In genomic region chr6:134183592-134184342, GRCm38 (mm10) we compare ENCODE assay signal across 16 mouse cellular contexts.
DNase-seq lines count a peak whose midpoint lies in the region; ATAC-seq and TF ChIP-seq lines count a peak whose summit lies in the region.
"Had no signal": no experiment of that assay in that cellular context is flagged by ENCODE, and none has a peak within 500 bp of the region (broad histone marks: within the 10 kb centered on the region; RNA-seq: fewer than 3 reads in every experiment).

No protein-coding gene starts in this region.

- WGBS in intestine, embryonic 16.5 days, result 71% methylated on average over 11 of the region's 11 CpGs
- 70% methylated on average over 11 of the region's 11 CpGs for WGBS in intestine, embryonic 15.5 days
- WGBS in lung, postnatal 0 days, result 58% methylated on average over 11 of the region's 11 CpGs
- 63% methylated on average over 11 of the region's 11 CpGs for WGBS in stomach, postnatal 0 days

- peak overlapping the region; percentile 48; the same call in 1 of the 2 replicates for H3K27ac ChIP-seq in gastrocnemius, adult 2 months
- H3K27ac ChIP-seq in intestine, embryonic 16.5 days (ENCODE audit: low read length), result no peak overlapping the region
- no peak overlapping the region for H3K27ac ChIP-seq in intestine, embryonic 15.5 days
- H3K27ac ChIP-seq in lung, postnatal 0 days (ENCODE audit: low read length), result no peak overlapping the region
- no peak overlapping the region for H3K27ac ChIP-seq in stomach, postnatal 0 days (replicated peaks)
- H3K27ac ChIP-seq: forebrain, embryonic 13.5 days; hindbrain, embryonic 12.5 days; liver, embryonic 13.5 days; midbrain, embryonic 10.5 days had no signal

- H3K27me3 ChIP-seq in intestine, embryonic 16.5 days (replicated peaks; ENCODE audit: control insufficient read depth, insufficient read depth, low read length), result no peaks in the 10 kb centered on the region
- H3K27me3 ChIP-seq in intestine, embryonic 15.5 days (replicated peaks), result no peaks in the 10 kb centered on the region
- no peaks in the 10 kb centered on the region for H3K27me3 ChIP-seq in lung, postnatal 0 days (replicated peaks; ENCODE audit: insufficient read depth, low read length)
- H3K27me3 ChIP-seq in stomach, postnatal 0 days (ENCODE audit: control insufficient read depth, insufficient read depth, low read length), result no peaks in the 10 kb centered on the region
- H3K27me3 ChIP-seq: forebrain, embryonic 13.5 days; hindbrain, embryonic 12.5 days; liver, embryonic 13.5 days had no signal

- 0 out of 2 replicates have a peak, but pooled peaks have one; percentile 32 for ATAC-seq in intestine, embryonic 16.5 days
- no peak for ATAC-seq in intestine, embryonic 15.5 days
- ATAC-seq in lung, postnatal 0 days, result no peak
- ATAC-seq in stomach, postnatal 0 days (ENCODE audit: low FRiP score, low TSS enrichment), result no peak
- ATAC-seq: forebrain, embryonic 13.5 days had no signal

- H3K4me2 ChIP-seq in intestine, embryonic 16.5 days (ENCODE audit: low read depth, low read length), result no peak overlapping the region
- H3K4me2 ChIP-seq in intestine, embryonic 15.5 days (replicated peaks), result no peak overlapping the region
- H3K4me2 ChIP-seq in lung, postnatal 0 days (replicated peaks; ENCODE audit: low read depth, low read length), result no peak overlapping the region
- H3K4me2 ChIP-seq in stomach, postnatal 0 days (replicated peaks; ENCODE audit: low read depth), result no peak overlapping the region
- H3K4me2 ChIP-seq: forebrain, embryonic 13.5 days; hindbrain, embryonic 12.5 days; liver, embryonic 13.5 days had no signal

- H3K4me1 ChIP-seq in intestine, embryonic 16.5 days (ENCODE audit: control insufficient read depth, insufficient read depth, low read length), result peaks cover 23% of the 10 kb centered on the region
- H3K4me1 ChIP-seq in intestine, embryonic 15.5 days (replicated peaks), result peaks cover 18% of the 10 kb centered on the region
- H3K4me1 ChIP-seq in lung, postnatal 0 days (ENCODE audit: insufficient read depth, low read depth, low read length), result peaks cover 19% of the 10 kb centered on the region; the same call in 1 of the 2 replicates
- peaks cover 5% of the 10 kb centered on the region for H3K4me1 ChIP-seq in stomach, postnatal 0 days (replicated peaks; ENCODE audit: control insufficient read depth, insufficient read depth)

- no peaks in the 10 kb centered on the region for H3K36me3 ChIP-seq in intestine, embryonic 16.5 days (ENCODE audit: control insufficient read depth, insufficient read depth, low read length)
- no peaks in the 10 kb centered on the region for H3K36me3 ChIP-seq in intestine, embryonic 15.5 days
- H3K36me3 ChIP-seq in lung, postnatal 0 days (ENCODE audit: insufficient read depth, low read length), result no peaks in the 10 kb centered on the region
- H3K36me3 ChIP-seq in stomach, postnatal 0 days (ENCODE audit: control insufficient read depth, insufficient read depth, low read length), result no peaks in the 10 kb centered on the region
- H3K36me3 ChIP-seq: hindbrain, embryonic 12.5 days; liver, embryonic 13.5 days; midbrain, embryonic 10.5 days had no signal

- intact Hi-C loops in gastrocnemius, adult 2 months (cut with DNase I), result loop anchor here (10.0 kb wide), 1 partner anchor 149 kb away; the partner anchor contains the start of gene Etv6

- H3K9me3 ChIP-seq in intestine, embryonic 16.5 days (ENCODE audit: control insufficient read depth, low read length), result no peaks in the 10 kb centered on the region
- no peaks in the 10 kb centered on the region for H3K9me3 ChIP-seq in intestine, embryonic 15.5 days
- H3K9me3 ChIP-seq in lung, postnatal 0 days (ENCODE audit: low read length), result no peaks in the 10 kb centered on the region
- H3K9me3 ChIP-seq in stomach, postnatal 0 days (ENCODE audit: control insufficient read depth, low read length), result no peaks in the 10 kb centered on the region
- H3K9me3 ChIP-seq: forebrain, embryonic 13.5 days; hindbrain, embryonic 12.5 days; liver, embryonic 13.5 days; midbrain, embryonic 10.5 days had no signal

- H3K4me3 ChIP-seq in gastrocnemius, adult 2 months, result no peak overlapping the region
- H3K4me3 ChIP-seq in intestine, embryonic 16.5 days (ENCODE audit: low read length), result no peak overlapping the region
- no peak overlapping the region for H3K4me3 ChIP-seq in intestine, embryonic 15.5 days (replicated peaks)
- no peak overlapping the region for H3K4me3 ChIP-seq in lung, postnatal 0 days (ENCODE audit: low read depth, low read length)
- no peak overlapping the region for H3K4me3 ChIP-seq in stomach, postnatal 0 days (ENCODE audit: low read depth, low read length)
- H3K4me3 ChIP-seq: forebrain, embryonic 13.5 days; hindbrain, embryonic 12.5 days; liver, embryonic 13.5 days; midbrain, embryonic 10.5 days had no signal

- no peak for DNase-seq in gastrocnemius, adult 2 months
- DNase-seq in gastrocnemius, adult 18-20 months (ENCODE audit: low spot score), result no peak
- no peak for DNase-seq in lung, postnatal 0 days (ENCODE audit: low spot score)
- no peak for DNase-seq in lung, postnatal 4 days
- no peak for DNase-seq in stomach, postnatal 0 days (ENCODE audit: low spot score)
- DNase-seq in layer of hippocampus, adult 9-10 months (ENCODE audit: low spot score), result no peak
- DNase-seq: adrenal gland, adult 2 months; cerebellum, adult 9-10 months; gastrocnemius, postnatal 10 days; liver, embryonic 13.5 days; right cerebral cortex, adult 18-20 months had no signal

- TF ChIP-seq CTCF in gastrocnemius, adult 2 months (IDR thresholded peaks at IDR 0.05), result peak; percentile 21; the same call in 1 of the 2 replicates
- TF ChIP-seq CTCF in lung, postnatal 0 days (IDR thresholded peaks at IDR 0.05), result peak; percentile 23; the same call in 1 of the 2 replicates
- TF ChIP-seq CTCF in stomach, postnatal 0 days (IDR thresholded peaks at IDR 0.05; ENCODE audit: low read depth), result peak; percentile 40

- H3K9ac ChIP-seq in intestine, embryonic 16.5 days (ENCODE audit: low read depth, low read length), result no peak overlapping the region
- H3K9ac ChIP-seq in intestine, embryonic 15.5 days, result no peak overlapping the region
- no peak overlapping the region for H3K9ac ChIP-seq in lung, postnatal 0 days (replicated peaks; ENCODE audit: low read depth)
- H3K9ac ChIP-seq in stomach, postnatal 0 days (ENCODE audit: low read length), result no peak overlapping the region
- H3K9ac ChIP-seq: forebrain, embryonic 13.5 days; hindbrain, embryonic 12.5 days; liver, embryonic 13.5 days had no signal

- TF ChIP-seq EP300 in lung, postnatal 0 days (IDR thresholded peaks at IDR 0.05), result no peak
- TF ChIP-seq EP300 in stomach, postnatal 0 days (optimal IDR thresholded peaks at IDR 0.05), result no peak
